Mouse (Mus musculus): ENCODE measurements at regions not wholly inside any gene's neighbourhood (a gene's known extent, or its start where the extent isn't known, plus 50 kb on each side); places are given as distances from the start of the nearest gene placed in this dataset.

GRCm38 (mm10) chr14:114001377-114001776 lies 687.0 kb downstream of the Tpm3-rs7 start:
- no peak for TF ChIP-seq CTCF (IDR thresholded peaks at IDR 0.05; ENCODE audit: low read depth, low read length)
- TF ChIP-seq POLR2A (IDR thresholded peaks at IDR 0.05; ENCODE audit: extremely low read depth, insufficient read depth, low read length): no peak
